Mouse (Mus musculus) frontal cortex, adult (tissue): ENCODE measurements around the gene Pan3.

Experiments
- ATAC-seq: cut with Nextera tagmentation; 2 replicates; pipeline ENCODE4 v1.9.2; 2017; ENCODE audit warnings: mild to moderate bottlenecking, moderate library complexity, mixed read lengths; ENCODE audit not compliant: low TSS enrichment

Gene Pan3

GRCm38 (mm10) chr5:147484142-147484541 lies 54.2 kb downstream of the Pan3 start:
- no peak for ATAC-seq

- ATAC-seq = no peak
Observed at GRCm38 (mm10) chr5:147489226-147489625, 59.3 kb downstream of the Pan3 start.

DNA sequence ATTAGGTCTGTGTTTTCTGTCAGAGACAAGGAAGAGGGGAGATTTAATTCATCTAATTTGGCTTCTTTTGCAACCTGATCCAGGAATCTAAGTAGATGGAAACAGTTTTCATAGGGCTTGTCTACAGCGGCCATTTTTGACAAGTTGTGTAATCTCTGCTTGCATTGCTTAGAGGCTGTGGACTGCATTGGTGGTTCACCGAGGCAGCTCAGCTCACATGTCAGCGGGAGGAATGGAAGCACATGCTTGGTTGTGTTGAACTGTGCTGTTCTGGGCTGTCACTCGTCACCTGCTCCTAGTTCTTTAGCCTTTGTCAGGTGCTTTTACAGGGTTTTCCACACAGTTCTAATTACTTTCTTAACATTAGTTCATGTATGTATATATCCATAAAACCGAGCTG lies 60.9 kb downstream of the Pan3 start:
- ATAC-seq = no peak

DNA sequence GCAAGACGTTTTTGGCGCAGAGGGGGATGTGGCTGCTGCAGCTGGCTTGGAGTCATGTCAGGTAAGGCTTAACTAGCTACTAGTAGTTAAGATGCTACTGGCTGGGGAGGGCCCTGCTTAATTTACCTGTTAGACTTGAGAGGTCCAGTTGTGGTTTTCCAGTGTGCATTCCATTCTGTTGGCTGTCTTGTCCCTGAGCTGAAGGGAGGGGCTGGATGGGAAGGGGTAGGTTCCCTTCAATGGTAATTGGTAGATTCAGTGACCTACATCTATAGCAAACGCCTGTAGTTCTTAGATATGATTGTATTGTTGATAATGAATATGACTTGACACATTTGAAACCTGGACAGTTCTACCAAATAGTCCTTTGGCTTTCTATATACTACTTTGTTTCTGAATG lies 62.5 kb downstream of the Pan3 start:
- ATAC-seq = no peak

DNA sequence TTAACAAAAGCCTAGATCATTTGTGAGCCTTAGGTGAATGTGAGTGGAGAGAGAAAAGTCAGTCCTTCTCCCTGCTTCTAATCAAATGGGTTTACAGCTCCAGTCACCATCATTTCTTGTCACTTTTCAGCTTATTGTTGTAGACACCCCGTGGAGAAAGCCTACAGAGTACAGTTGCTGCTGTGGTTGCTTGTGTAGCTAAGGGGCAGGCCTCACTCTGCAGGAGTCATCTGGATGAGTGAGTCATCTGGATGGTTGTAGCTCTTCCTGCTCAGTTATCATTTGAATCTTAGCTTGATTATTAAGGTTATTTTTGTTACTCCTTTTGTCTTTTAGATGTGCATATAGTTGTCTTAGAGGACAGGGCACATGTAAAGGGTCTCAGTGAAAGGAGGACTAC lies 63.2 kb downstream of the Pan3 start:
- no peak for ATAC-seq

- no peak for ATAC-seq
Observed at GRCm38 (mm10) chr5:147493685-147494084, 63.7 kb downstream of the Pan3 start.

GRCm38 (mm10) chr5:147494388-147494787 lies 64.4 kb downstream of the Pan3 start:
- ATAC-seq = peak; percentile 78

DNA sequence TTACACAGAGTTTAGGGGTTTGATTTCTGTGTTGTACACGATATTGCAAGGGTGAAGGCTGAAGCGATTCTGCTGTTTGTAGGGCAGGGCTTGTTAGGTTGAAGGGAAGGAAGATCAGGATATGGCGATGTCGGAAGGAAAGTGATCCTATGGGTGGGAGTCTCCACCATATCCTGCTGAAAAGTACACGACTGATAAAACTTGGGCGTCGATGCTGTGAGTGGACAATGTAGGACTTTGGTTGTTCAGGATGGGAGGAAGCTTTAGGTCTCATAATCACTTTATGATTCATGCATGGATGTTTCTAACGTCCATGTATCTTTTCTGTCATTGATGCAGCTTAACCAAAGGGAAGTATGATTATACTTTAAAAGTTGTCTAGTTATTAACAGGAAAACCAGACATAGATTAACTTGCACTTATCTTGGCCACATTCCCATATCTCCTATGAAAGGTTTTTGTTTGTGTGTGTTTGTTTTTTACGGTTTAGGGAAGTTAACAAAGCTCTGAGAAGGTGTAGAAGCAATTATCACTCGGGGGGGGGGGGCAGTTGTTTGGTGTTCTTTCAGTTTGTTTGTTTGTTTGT lies 64.9 kb downstream of the Pan3 start:
- no peak for ATAC-seq

DNA sequence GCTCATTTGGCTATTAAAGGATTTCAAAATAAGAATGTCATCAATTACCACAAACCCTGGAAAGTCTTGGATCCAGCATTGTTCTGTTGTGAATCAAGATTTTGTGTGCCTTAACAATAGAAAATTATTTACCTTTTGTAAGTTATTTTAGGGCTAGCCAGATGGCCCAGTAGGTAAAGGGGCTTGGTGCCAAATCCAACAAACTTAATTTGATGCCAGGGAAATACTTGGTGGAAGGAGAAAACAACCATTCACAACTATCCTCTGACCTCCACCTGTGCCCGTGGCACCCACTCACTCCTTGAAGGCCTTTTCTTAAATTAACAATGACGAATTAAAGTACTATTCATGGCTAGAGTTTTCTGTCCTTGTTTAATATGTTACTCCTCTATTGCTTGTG lies 66.0 kb downstream of the Pan3 start:
- no peak for ATAC-seq

GRCm38 (mm10) chr5:147496921-147497320 lies 67.0 kb downstream of the Pan3 start:
- ATAC-seq = no peak

- ATAC-seq = no peak
Observed at GRCm38 (mm10) chr5:147497714-147498113, 67.8 kb downstream of the Pan3 start.

DNA sequence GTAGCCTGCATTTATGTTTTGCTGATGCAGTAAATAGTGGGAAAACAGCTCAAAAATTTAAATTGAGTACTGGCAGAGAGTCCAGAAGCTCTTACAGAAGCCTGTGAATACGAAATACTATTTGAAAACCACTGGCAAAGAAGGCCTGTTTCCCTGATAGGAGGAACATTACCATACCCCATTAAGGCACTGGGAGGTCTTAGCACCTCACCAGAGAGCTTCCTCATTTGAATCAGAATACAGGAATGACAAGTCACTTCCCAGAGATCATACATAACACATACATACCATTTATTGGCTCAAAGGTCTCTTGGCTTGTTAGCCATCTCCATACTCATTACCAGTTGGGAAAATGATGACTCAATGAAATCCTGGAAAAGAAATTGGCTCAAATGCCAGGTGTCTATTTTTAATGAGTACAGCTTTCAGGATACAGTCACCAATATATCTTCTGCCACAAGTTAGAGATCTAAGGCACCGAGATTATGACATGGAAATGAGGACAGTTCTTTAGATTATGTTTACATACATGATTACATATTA lies 71.6 kb downstream of the Pan3 start:
- peak; percentile 44; the same call in 1 of the 2 replicates for ATAC-seq

DNA sequence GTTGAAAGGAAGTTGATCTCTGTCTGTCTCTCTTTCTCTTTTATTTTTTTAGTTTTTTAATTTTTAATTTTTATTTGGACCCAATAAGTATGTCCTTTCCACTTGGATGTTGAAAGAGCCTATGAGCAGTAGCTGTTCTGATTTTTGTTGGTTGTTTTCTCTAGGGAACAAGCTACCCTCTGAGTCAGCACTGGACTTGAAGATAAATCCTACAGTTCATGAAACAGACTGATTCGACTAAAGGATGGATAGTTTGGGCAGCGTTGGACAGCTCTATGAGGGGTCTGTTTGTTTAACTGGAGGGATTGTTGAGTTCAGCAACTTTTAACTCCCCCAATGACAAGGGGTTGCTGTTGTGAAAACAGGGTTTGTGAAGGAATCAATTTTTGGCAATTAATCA lies 73.0 kb downstream of the Pan3 start:
- no peak for ATAC-seq

DNA sequence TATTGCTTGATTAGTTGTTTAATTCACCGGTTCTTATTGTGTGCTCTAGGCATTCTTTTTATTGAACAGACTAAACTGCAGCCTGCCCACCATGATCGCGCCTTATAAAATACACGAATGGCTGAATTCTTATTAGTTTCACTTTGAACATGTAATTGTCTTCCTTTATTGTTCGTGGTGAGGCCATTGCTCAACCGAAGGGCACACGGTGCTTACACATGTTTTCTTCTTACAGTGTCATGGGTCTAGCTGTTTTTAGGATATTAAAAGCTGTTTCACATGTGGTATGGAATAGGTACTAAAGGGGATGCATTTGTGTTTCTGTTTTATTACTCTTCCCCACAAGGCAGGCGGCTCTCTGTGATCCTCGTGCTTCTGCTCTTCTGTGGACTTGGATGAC lies 81.4 kb downstream of the Pan3 start:
- ATAC-seq = no peak

GRCm38 (mm10) chr5:147527006-147527405 lies 97.0 kb downstream of the Pan3 start:
- ATAC-seq = no peak

GRCm38 (mm10) chr5:147527788-147528187 lies 97.8 kb downstream of the Pan3 start:
- ATAC-seq = peak; percentile 42; the same call in 1 of the 2 replicates

DNA sequence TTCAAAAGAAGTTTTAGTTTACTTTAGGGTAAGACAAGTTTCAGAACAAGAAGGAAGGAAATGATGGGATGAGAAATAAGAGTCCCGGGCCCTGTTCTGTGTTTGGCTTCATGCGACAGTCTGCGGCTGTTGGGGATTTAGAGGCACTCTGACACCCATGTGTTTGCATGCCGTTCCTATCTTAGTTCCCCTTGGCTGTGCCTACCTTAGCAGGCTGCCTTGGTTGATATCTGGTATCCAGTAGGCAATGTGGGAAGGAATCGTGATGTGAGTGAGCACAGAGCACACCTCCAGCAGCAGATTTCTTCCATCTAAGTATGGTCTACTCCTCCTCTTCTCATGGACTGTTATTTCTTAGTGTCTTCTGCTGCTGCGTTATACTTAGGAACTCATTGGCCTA lies 102.1 kb downstream of the Pan3 start:
- peak; percentile 86 for ATAC-seq

DNA sequence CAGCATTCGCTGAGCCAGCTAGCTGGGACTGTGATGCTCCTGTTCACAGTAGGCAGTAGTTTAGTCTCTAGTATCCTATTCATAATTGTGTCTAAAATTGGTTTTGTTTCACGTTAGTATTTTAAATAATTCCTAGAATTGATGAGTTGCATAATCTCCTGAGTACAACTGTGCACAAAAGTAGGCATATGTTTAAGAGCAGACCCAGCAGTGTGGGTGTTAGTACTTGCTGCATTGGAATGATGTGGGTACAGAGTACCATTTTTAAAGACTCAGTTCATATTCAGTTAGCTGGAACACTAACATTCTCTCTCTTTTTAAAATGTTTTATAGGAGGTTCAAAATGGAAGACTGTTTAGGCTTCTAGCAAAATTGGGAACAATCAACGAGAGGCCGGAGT lies 109.4 kb downstream of the Pan3 start:
- ATAC-seq = peak; percentile 93

DNA sequence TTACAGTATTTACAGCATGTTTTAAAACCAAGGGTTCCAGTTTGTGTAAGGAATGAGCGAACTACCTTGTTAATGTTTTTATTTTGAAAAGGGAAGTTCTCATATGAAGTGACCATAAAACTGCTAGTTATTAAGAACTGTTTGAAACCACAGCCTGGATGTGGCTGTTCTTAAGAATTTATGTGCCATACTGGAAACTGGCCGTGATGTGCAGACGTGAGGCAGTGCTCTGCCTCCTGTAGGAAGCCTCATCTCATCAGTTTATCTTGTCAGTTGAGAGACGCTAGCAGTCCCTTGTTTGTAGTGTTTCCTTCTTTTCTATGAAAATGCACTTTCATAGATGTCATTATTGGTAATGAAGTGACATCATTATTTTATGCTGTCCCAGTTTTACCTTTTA lies 109.9 kb downstream of the Pan3 start:
- no peak for ATAC-seq

DNA sequence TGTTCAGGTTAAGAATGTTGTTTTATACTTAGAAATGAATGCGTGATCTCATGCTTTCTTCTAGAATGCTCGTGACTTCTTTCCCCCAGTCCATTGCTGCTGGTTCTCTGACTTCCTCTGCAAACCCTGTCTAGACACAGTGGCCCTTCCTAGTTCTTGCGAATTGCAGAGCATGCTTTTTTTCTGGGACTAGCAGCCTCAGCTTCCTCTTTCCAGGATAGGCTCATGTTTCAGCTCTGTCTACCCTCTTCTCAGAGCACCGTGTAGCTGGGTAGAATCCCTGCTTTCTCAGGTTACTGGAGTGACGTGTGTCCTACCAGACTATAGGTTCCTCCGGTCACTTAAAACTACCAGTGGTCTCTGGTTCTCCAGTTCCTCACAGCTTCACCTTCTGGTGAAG lies 112.3 kb downstream of the Pan3 start:
- no peak for ATAC-seq

DNA sequence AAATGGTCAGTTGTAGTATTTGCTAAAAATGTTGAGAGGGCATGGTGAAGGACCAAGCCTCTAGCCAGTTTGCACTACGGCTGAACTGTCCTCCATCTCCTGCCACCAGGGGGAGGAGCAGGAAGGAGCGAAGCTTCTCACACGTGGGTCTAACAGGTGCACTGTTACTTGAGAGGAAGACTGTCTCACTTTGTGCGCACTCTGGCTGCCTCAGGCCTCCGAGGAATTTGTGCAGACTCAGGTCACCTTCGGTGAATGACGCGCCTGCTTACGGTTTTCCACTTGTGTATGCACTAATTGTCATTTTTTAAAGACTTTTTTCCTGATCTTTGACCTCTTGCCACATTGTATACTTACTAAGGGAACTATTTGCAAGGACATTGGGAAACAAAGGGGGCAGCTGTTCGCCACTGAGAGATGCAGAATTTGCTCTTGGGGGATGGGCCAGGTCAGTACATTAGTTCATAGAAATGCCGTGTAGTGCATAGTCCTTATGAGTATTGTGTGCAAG lies 115.8 kb downstream of the Pan3 start:
- 0 out of 2 replicates have a peak, but pooled peaks have one; percentile 50 for ATAC-seq

- no peak for ATAC-seq
Observed at GRCm38 (mm10) chr5:147549016-147549755, 119.2 kb downstream of the Pan3 start.
